Mouse (Mus musculus): ENCODE data around the gene Notch2.
"Not testable (repeated sequence)": the region's sequence is repeated elsewhere in the genome, so short reads cannot be mapped to it uniquely, and the experiment has no call there.

The Notch2 gene

DNA sequence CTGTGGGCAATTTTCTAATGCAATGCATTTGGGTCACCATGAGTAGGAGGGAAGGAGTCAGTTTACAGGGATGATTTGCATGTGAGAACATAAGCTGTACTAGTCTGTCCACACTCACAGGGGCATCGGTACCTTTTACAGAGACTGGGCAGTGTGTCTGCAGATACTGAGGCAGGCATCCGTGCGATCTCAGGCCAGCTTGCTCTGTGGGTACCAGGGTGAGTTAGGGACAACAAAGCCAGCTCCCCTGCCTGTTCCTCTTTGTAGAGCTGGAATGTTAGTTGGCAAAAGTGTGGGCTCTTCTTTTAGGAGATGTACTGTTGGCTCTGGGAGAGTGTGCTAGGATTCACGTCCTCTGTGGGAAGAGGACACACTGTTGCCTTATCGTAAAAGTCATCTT lies 19.6 kb downstream of the Notch2 start:
- DNase-seq: no peak

DNA sequence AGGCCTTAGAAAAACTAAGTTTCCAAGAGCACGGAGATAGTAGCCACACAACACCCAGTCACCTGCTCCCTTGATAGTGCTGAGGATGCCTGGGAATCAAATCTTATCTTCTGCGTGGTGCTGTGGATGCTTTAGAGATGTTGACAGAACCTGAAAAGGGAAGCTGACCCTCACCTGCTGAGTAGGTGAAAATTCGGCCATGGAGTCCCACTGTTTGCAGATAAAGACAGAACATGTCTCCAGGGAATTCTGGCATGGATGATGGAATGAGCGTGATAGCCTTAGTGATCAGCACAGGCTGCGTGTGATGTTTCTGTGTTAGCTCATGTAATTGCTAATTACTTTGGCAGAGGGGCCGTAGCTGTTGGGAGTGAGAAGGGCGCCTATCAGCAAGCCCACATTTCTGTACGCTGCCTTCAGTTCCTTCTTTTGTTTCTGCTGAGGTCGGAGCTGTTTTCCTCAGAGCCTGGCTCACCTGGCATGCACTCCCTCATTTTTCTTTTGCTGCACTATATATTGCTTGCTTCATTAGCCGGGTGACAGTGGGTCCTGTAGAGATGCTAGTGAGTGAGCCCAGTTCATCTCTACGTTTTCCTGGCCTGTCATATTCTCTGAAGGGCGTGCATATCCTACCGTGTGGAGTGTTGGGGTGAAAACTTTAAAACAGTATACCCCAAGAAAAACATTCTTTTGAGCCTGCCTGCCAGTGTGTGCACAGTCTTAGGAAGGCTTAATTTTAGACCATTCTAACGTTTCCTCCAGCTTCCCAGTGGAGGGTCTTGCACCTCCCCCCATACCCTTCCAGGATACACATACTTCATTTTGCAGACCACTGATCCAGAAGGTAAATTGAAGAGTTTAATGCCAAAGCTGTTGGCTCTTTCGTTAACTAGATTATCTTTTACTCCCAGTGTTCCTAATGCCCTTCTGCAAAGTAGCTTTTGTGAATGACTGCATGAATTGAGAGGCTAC lies 21.6 kb downstream of the Notch2 start:
- no peak for DNase-seq

DNA sequence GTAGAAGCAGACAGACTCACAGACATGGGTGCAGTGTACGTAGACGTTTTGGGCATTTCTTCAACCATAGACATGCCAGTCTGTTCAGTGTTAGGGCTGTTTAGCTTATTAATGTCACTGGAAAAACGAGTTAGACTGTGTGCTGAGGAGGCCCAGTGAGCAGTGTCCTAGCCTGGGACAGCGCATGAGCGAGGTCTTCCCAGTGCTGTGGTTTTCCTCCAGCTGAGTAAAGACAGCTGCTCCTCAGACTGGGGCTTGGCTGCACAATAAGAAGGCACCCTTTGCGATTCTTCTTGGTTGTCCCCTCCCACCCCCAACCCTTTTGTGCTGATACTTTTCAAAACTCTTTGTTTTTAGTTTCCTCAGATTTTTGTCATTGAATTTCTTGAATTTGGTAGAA lies 22.8 kb downstream of the Notch2 start:
- no peak for DNase-seq

DNA sequence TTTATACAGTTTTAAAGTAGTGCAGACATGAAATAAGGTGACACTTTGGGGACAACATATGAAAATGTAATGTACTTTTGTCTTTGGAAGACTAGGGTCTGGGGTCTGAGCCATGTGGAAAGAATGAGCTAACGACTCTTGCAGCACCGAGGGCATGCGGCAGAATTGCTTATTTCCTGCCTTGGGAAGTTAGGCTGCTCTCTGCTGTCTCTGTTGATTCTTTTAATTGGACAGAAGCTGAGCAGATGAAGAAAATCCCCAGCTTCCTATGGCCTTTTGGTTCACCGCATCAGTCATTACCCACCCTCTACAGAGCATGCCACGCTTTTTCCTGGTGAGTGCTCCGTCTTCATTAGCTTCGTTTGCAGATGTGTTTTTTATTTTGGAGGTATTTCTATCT lies 23.8 kb downstream of the Notch2 start:
- DNase-seq: no peak

DNA sequence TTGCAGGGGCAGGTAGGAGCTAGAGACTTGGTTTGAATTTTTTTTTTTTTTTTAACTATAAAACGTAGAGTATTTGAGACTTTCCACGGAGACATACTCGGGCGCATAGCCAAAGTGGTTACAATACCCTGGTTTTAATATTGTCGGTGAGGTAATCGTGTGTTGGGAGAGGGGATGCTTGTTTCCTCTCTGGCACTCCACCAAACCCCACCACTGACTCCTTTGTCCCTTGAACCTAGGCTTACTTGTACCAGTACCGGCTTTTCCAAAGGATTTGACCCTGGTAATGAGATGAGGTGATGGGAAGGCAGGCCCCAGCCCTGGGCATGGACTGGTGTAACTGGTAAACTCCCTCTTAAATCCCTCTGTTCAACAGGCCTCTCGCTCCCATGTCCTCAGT lies 25.3 kb downstream of the Notch2 start:
- no peak for DNase-seq

DNA sequence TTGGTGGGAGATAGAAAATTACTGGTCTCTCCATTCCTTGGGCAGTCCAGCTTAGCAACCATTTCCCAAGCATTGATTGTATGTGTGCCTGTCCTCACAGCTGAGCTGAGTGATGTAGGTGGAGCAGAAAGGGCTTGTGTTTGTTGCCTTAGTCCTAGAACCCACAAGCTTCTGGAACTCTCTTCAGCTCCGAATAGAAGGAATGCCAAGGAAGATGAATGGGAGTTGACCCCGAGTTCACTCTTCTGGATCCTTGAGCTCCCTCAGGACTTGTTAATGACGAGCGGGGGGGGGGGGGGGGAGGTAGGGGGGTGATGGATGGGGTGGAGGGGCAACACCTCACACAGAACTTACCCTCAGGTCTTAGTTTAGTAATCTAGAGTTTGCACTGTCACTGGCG lies 25.9 kb downstream of the Notch2 start:
- DNase-seq: no peak

DNA sequence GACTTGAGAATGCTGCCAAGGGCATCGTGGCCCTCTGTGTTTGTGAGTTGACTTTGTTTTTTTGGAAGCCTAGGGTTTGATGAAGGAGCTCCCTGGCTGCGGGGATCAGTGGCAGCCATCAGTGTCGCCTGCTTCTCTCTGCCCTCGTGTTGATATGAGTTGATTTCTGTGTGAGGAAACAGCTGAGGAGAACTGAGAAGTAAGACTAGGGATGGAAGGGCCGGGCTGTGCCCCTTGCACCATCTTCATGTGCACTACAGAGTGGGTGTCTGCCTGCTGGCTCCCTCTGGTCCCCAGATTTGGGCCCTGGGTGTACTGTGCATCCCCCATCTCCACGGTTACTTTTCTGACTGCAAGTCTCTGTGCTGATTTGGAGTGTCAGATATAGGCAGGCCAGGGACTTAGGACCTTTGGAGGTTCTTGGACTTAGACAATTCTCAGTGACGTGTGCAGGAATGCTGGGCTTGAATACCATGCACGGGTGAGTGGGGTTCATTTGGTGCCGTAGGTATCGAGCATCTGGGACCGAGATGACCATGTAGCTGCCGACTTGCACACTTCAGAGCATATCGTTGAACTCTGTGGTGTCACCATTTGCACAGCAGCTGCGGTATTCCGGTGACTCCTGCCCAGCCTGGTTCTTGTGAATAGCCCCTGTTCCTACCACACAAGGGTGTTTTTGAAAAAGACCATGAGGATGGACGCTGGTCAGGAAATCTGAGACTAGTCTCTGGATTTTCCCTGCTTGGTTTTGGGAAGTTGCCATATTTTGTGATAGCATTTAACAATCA lies 26.5 kb downstream of the Notch2 start:
- no peak for DNase-seq

DNA sequence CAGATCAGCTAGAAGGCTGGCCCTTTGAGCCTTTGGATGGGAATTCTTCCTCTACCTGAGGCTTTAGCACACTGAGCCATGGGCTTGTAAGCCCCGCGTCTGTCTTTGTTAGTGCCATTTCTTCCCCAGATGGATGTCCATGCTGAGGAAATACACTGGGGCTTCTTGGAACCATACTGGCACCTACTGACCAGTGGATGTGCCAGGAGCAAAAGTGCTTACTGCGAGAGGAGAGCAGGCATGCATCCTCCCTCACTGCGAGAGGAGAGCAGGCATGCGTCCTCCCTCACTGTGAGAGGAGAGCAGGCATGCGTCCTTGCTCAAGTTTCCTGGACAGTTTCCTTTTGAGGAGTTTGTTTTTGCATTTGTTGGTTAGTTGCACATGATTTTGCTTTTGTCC lies 27.5 kb downstream of the Notch2 start:
- DNase-seq: no peak

DNA sequence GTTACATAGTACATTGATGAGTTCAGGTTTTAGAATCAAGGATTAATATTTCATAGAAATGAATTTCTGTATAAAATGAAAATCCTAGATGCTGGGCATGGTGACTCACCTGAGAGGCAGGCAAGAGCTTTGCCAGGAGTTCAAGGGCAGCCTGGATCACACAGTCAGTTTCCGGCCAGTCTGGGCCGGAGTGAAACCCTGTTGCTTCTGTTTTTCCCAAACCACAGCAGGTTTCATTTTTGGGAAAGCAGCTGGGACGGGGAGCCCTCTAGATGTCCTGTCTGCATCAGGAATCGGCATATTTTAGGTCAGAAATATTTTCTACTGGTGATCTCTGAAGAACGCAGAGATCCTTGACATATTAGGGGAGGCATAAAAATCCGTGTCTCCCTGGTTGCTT lies 29.0 kb downstream of the Notch2 start:
- no peak for DNase-seq

DNA sequence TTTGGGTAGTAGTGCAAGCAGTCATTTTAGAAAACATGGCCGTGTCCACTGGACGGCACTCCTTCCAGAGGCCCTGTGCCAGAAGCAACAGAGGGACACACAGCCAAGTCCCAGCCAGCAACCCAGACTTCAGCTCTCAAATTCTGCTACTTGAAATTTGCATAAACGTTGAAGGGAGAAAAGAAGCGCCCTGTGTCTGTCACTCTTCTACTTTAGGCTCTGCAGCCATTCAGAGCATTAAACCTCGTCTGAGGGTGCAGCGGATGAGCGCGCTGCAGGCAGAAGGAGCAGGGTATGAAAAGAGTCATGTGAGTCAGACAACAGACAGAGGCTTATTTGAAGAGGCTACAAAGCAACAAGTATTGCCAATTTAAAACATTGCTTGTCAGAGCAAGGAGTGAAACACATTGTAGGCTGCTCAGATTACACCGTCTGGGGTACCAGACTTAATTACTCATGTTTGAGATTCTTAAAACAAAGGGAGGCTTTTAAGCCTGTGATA lies 29.7 kb downstream of the Notch2 start:
- no peak for DNase-seq

DNA sequence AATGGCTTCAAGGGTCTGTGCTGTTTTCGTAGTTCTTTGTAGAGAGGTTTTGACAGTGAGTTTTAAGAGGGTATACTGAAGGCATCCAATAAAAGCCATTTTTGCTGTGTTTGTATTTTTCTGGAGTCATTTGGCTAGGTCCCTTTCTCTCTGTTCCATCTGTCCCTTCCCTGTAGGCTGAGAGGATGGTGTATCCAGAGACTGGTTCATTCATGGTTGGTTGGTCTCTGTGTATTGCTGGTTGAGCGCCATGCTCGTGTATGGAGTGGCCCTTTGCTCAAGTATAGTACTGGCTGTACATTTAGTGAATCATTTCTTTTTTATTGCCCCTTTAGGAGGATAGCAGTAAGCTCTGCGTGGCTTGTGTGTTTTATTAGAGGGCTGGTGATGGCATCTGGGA lies 30.3 kb downstream of the Notch2 start:
- no peak for DNase-seq

DNA sequence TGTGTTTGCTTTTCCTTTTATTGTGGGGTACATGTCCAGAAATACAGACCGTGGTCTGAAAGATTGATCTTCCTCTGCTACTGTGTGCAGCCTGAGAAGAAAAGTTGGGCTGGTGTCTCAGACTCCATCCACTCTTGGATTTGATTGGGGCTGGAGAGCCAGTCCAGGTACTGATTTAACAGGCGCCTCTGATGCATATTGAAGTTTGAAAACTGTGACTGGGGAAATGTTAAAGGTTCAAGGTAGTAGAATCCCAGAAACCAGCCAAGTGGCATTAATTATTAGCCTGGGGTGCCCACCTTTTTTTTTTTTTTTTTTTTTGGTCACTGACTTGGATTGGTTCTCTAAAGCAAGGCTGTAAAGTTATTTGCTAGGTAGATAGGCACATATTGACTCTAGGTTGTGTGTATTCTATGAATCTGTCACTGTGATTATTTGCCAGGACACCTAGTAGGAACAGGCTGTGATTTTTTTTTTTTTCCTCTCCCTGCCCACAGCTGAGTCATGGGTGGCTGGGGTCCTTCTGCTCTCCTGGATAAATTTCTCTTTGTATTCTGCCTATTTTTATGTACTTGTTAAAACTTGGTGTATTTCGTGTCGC lies 31.5 kb downstream of the Notch2 start:
- DNase-seq: no peak

DNA sequence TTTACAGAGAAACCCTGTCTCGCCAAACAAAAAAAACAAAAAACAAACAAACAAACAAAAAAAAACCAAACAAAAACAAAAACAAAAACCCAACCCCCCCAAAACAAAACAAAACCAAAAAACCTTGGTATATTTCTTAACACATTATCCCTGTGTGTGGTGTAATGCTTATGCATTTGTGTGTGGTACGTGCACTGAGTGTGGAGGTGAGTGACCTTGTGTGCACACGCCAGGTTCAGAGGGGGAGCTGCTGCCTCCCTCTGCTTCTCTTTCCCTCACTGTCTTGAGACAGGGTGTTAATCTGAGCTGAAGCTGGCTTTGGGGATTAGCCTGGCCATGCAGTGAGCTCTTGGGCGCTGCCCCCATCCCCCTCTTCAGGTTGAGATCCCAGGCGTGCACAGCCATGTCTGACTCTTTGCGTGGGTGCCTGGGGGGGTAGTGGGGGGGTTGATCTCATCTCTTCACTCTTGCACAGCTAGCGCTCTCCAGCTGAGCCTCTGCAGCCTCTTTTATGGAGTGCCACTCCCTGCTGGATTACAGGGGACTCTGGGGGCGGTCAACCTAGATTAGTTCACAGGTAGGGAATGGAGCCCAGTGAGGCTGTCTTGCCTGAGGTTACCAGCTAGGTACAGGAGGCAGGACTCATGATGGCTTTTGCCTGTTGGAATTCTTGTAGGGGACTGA lies 32.3 kb downstream of the Notch2 start:
- DNase-seq: no peak

DNA sequence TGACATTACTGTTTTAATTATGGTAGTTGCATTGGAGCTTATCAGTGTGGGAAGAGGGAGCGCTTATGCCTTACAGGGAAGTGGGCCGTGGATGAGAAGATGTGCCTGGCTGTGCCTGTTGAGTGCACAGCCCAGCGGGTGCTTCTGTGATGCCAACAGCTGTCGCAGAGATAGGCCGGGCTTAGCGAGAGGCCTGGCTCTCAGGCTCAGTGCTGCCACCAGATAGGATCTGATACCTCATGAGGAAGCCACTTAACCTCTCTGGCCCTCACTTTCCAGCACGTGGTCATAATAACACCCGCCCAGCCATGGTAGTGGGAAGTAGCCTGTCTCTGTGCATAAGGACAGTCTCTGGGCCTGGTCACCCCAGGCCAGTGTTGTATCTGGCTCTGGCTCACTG lies 33.0 kb downstream of the Notch2 start:
- DNase-seq: no peak

DNA sequence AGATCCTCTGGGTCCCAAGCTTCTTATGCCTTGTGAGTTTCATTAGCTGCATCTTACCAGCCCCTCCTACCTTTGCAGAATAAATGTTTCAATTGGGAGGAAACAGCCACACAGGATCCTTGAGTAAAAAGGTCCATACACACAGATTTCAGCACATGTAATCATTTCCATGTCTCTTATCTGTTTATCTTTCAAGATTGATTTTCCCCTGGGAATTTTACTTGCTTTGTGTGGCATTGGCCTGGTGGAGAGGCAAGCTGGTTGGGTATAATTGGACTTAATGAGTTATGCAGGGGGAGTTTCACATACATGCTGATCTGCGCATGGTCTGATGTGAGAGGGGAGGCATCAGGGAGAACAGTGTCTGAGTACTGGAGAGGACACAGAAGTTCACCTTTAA lies 36.3 kb downstream of the Notch2 start:
- DNase-seq: no peak

DNA sequence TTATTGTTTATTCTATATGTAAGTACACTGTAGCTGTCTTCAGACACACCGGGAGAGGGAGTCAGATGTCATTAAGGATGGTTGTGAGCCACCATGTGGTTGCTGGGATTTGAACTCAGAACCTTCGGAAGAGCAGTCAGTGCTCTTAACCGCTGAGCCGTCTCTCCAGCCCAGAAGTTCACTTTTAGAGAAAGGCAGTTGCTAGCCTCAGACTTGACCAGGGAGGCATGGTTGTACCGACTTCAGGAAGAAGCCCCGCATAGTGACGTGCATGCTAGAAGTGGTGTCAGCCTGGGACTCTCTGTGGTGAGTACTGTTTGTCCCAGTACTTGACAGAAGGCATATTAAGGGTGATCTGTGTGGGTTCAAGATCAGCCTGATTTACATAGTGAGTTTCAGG lies 36.8 kb downstream of the Notch2 start:
- DNase-seq: not testable (repeated sequence)

DNA sequence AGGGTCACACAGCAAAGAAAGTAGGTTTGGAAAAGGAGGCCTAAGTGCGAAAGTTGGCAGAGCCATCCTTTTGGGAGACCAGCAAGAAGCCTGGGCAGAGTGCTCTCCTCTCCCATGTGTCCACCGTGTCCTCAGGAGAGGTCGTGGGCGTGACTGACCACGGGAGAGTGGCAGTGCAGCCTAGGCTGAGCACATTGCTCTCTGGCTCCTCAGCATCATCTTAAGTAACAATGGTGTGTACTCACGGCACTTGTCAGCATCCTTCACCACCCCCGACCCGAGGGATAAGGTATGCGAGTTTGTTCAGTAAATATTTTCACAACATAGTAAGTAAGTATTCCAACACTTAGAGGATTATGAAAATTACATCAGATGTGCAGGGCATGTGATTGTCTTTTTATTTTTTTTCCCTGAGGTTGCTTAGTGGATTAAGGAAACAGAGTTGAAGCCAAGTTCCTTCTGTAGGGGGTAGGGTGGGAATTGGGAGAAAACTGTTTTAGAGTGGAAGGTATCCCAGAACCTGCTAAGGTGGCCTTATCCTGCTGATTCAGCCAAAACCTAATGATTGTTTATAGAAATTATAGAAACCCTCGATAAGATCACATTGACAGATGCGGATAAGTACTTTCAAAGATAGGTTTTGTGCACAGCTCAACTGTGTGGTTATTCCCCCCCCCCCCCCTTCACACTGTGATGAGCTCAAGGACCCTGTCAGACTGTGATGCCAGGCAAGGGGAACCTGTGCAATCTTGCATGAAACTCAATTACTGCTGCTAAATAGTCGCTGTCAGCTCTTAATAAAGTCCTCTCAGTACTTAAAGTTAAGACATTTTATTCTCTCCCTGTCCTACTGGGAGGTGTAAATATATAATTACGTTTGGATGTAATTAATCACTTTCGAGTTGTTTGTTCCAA lies 37.4 kb downstream of the Notch2 start:
- no peak for DNase-seq

DNA sequence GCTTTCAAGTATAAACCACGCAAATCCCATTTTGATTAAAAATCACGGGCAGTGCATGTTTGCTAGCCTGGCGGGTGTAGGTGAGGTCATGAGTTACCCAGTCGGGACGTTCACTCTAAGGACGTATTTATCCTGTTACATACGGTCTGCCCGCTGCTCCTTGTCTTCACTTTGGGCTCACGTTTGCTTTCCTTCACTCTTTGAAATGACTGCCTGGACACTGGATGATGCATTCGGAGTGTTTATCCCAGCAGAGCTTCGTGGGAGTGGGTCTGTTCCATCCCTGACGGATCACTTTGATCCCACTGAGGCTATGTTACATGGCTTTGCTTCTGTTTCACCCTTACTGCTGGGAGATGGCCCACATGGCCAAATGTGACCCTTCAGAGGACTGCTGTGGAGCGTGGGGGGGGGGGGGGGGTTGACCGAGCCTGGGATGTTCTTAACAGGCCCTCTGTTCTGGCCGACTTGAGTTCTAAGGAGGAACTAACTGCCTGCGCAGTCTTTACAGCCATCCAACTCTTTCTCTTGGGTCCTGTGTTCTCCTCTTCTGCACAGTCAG lies 38.2 kb downstream of the Notch2 start:
- DNase-seq: no peak

DNA sequence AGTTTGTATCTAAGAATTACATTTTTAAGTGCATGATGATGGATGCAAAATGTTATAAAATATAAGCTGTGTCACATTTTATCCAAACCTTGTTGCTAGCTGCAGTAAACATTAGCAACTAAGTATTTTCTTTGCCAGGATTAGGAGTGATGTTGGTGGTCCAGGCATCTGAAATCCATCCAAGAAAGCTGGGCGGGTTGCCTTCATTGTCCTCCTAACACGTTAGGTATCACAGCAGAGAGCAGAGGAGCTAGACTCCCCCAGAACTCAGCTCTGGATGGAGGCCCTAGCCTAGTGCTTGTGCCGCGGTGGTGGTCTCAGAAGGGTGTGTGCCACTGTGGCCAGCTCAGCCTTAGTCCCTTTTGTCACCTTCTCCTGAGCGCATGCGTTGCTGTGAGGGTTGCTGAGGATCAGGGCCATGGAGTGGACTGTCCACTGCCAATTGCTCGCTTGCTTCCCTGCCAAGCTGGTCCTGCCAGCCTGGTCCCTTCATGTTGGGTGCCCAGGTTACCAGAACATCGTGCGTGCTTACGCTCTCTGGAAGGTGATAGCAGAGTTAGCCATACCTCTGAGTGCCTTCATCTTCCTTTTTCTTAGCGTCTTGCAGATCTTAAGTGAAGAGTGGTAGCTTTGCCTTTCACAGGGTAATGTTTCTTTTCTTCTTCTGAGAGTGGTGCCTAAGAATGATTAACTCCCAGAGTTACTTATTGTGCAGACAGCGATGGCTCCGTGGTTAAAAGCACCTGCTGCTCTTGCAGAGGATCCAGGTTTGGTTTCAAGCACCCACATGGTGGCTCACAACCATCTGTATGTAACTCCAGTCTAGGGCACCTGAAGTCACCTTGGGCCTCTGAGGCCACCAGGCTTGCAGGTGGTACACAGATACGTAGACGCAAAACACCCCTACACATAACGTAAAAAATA lies 39.4 kb downstream of the Notch2 start:
- DNase-seq: no peak

DNA sequence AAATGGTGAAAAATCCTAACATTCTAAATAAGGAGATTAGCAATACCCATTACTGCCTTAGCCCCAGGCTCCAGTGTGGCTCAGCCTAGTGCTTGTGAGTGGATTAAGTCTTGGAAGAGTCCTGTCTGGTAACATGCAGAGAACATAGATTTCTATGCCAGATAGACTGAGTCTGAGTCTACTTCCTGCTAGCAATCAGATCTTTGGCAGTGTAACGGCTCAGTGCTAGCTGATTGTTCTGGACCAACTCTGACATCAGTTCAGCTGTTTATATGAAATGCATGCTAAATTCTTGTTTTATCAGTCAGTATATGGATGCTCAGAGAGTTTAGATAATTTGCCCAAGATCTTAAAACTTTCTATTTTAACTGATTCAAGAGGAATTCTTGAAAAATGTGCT lies 40.5 kb downstream of the Notch2 start:
- no peak for DNase-seq
